Comparison of ENCODE assay signal across 12 mouse cellular contexts in genomic region chr9:65464161-65464560, GRCm38 (mm10). TPM values are rescaled to one million over a fixed set of nuclear protein-coding genes. Genes with fewer than 3 reads are reported as not detected.
DNase-seq lines count a peak whose midpoint lies in the region; ATAC-seq lines count a peak whose summit lies in the region.
"Had no signal": no experiment of that assay in that cellular context is flagged by ENCODE, and none has a peak within 500 bp of the region (broad histone marks: within the 10 kb centered on the region; RNA-seq: fewer than 3 reads in every experiment).

No protein-coding gene starts in this region.

- DNase-seq in layer of hippocampus, adult 11-12 months (ENCODE audit: low spot score): peak; percentile 56
- DNase-seq in layer of hippocampus, postnatal 36 days: no peak
- peak; percentile 86 for DNase-seq in 416B (ENCODE audit: low read depth)
- peak; percentile 80 for DNase-seq in adrenal gland, adult 2 months
- peak; percentile 38 for DNase-seq in heart, postnatal 4 days
- no peak for DNase-seq in midbrain, embryonic 10.5 days (ENCODE audit: low spot score)
- no peak for DNase-seq in frontal cortex, postnatal 36 days (ENCODE audit: low spot score in 2 of 2)

- H3K36me3 ChIP-seq in midbrain, embryonic 10.5 days: peaks cover 44% of the 10 kb centered on the region
- H3K36me3 ChIP-seq in forebrain, embryonic 16.5 days (ENCODE audit: control insufficient read depth, insufficient read depth): peaks cover 8% of the 10 kb centered on the region

- no peaks in the 10 kb centered on the region for H3K9me3 ChIP-seq in midbrain, embryonic 10.5 days (replicated peaks)
- no peaks in the 10 kb centered on the region for H3K9me3 ChIP-seq in forebrain, embryonic 16.5 days (ENCODE audit: control insufficient read depth, low read length)
- H3K9me3 ChIP-seq: hindbrain, embryonic 13.5 days had no signal

- H3K4me2 ChIP-seq in forebrain, embryonic 16.5 days (ENCODE audit: low read length): no peak overlapping the region
- H3K4me2 ChIP-seq: hindbrain, embryonic 13.5 days had no signal

- WGBS in midbrain, embryonic 10.5 days: 90% methylated on average over 6 of the region's 6 CpGs
- WGBS in forebrain, embryonic 16.5 days: 94% methylated on average over 6 of the region's 6 CpGs

- H3K9ac ChIP-seq in forebrain, embryonic 16.5 days (replicated peaks; ENCODE audit: low read depth, low read length): no peak overlapping the region
- H3K9ac ChIP-seq: hindbrain, embryonic 13.5 days had no signal

- no peak overlapping the region for H3K4me3 ChIP-seq in midbrain, embryonic 10.5 days
- no peak overlapping the region for H3K4me3 ChIP-seq in forebrain, embryonic 16.5 days (replicated peaks; ENCODE audit: low read length)
- H3K4me3 ChIP-seq: hindbrain, embryonic 13.5 days had no signal

- peaks cover 25% of the 10 kb centered on the region for H3K4me1 ChIP-seq in midbrain, embryonic 10.5 days
- H3K4me1 ChIP-seq in forebrain, embryonic 16.5 days (replicated peaks; ENCODE audit: control insufficient read depth, insufficient read depth, low read length): peaks cover 22% of the 10 kb centered on the region

- ATAC-seq in forebrain, embryonic 16.5 days: no peak

- no peak overlapping the region for H3K27ac ChIP-seq in midbrain, embryonic 10.5 days (replicated peaks)
- H3K27ac ChIP-seq in forebrain, embryonic 16.5 days (ENCODE audit: low read length): no peak overlapping the region
- H3K27ac ChIP-seq: hindbrain, embryonic 13.5 days had no signal

- H3K27me3 ChIP-seq in midbrain, embryonic 10.5 days (ENCODE audit: low read depth, poor library complexity, severe bottlenecking): no peaks in the 10 kb centered on the region
- H3K27me3 ChIP-seq in forebrain, embryonic 16.5 days (replicated peaks; ENCODE audit: control insufficient read depth, insufficient read depth, low read length): no peaks in the 10 kb centered on the region
- H3K27me3 ChIP-seq: hindbrain, embryonic 13.5 days had no signal

RNA-seq across cellular contexts. Expression of gene Spg21, which starts 3.4 kb away (rescaled TPM):
- total RNA-seq in layer of hippocampus, postnatal 36 days (2021): 10 to 100 TPM; 29.2 to 34.3 TPM
- 10 to 100 TPM; 47.7 to 73.6 TPM for total RNA-seq in adrenal gland, adult 2 months (2021)
- polyA plus RNA-seq in adrenal gland, adult 2 months (2012; rRNA removed): 16.2 and 22.4 TPM in 2 replicates
- 10 to 100 TPM; 24.6 to 27.8 TPM for total RNA-seq in heart, postnatal 4 days (2021)
- 93.6 and 101 TPM in 2 replicates for polyA plus RNA-seq in midbrain, embryonic 10.5 days (2016; fragmentation: Nextera tagmentation; extraction: Ambion mirVana)
- polyA plus RNA-seq in forebrain, embryonic 16.5 days (2015; fragmentation: Nextera tagmentation; extraction: Ambion mirVana): 138 and 159 TPM in 2 replicates

RNA-seq across cellular contexts. Expression of gene Mtfmt, which starts 28.6 kb away (rescaled TPM):
- total RNA-seq in layer of hippocampus, postnatal 36 days (2021): 10 to 100 TPM; 17.9 to 20.2 TPM
- total RNA-seq in adrenal gland, adult 2 months (2021): 10 to 100 TPM; 11.0 to 16.6 TPM
- 6.5 and 7.0 TPM in 2 replicates for polyA plus RNA-seq in adrenal gland, adult 2 months (2012; rRNA removed)
- 1 to 10 TPM; 7.6 to 8.8 TPM for total RNA-seq in heart, postnatal 4 days (2021)
- 19.2 and 21.9 TPM in 2 replicates for polyA plus RNA-seq in midbrain, embryonic 10.5 days (2016; fragmentation: Nextera tagmentation; extraction: Ambion mirVana)
- polyA plus RNA-seq in forebrain, embryonic 16.5 days (2015; fragmentation: Nextera tagmentation; extraction: Ambion mirVana): 22.7 and 23.5 TPM in 2 replicates

RNA-seq across cellular contexts. Expression of gene Slc51b, which starts 41.4 kb away (rescaled TPM):
- total RNA-seq in layer of hippocampus, postnatal 36 days (2021): not detected
- under 1 TPM in 1 of 2 experiments, not detected in 1; 0.43 TPM for total RNA-seq in adrenal gland, adult 2 months (2021)
- polyA plus RNA-seq in adrenal gland, adult 2 months (2012; rRNA removed): not detected in 2 replicates
- not detected for total RNA-seq in heart, postnatal 4 days (2021)
- not detected in 2 replicates for polyA plus RNA-seq in midbrain, embryonic 10.5 days (2016; fragmentation: Nextera tagmentation; extraction: Ambion mirVana)
- polyA plus RNA-seq in forebrain, embryonic 16.5 days (2015; fragmentation: Nextera tagmentation; extraction: Ambion mirVana): not detected in 2 replicates
- total RNA-seq: ES-E14 had no signal
- polyA plus RNA-seq: embryonic facial prominence, embryonic 11.5 days; hindbrain, embryonic 13.5 days had no signal

RNA-seq across cellular contexts. Expression of gene Ankdd1a, which starts 55.8 kb away (rescaled TPM):
- total RNA-seq in layer of hippocampus, postnatal 36 days (2021): 1 to 10 TPM; 2.9 to 3.5 TPM
- total RNA-seq in adrenal gland, adult 2 months (2021): 1 to 10 TPM in 1 of 2 experiments, under 1 TPM in 1; 0.32 to 3.3 TPM
- polyA plus RNA-seq in adrenal gland, adult 2 months (2012; rRNA removed): 0.45 and 0.98 TPM in 2 replicates
- total RNA-seq in heart, postnatal 4 days (2021): not detected
- polyA plus RNA-seq in midbrain, embryonic 10.5 days (2016; fragmentation: Nextera tagmentation; extraction: Ambion mirVana): 0.10 TPM in 1 of 2 replicates, not detected in the other
- polyA plus RNA-seq in forebrain, embryonic 16.5 days (2015; fragmentation: Nextera tagmentation; extraction: Ambion mirVana): 0.24 and 0.46 TPM in 2 replicates
- total RNA-seq: ES-E14 had no signal
- polyA plus RNA-seq: embryonic facial prominence, embryonic 11.5 days; small intestine, adult 2 months had no signal

Comparison
In these comparisons a context has a peak if more than half of its experiments do, and no peak if none do; other contexts are left out.
1. DNase-seq: peak in layer of hippocampus, adult 11-12 months (single experiment), 416B (single experiment), adrenal gland, adult 2 months (single experiment) and heart, postnatal 4 days (single experiment); none in layer of hippocampus, postnatal 36 days (0 of 2), midbrain, embryonic 10.5 days (single experiment) and frontal cortex, postnatal 36 days (0 of 2).